Mouse (Mus musculus) cerebellum, adult 2 months (tissue): ENCODE results near the gene Slc52a3. TPM values are rescaled to one million over a fixed set of nuclear protein-coding genes. Genes with fewer than 3 reads are reported as not detected.

Source experiments
- DNase-seq, 2 experiments: peaks; one replicate each; pipeline ENCODE4 v3.0.0; 2021
- H3K27ac ChIP-seq: fragments of 200-500 bp; 2 replicates; pipeline ENCODE4 v1.5.1; 2012; ENCODE audit warnings: low read length, control low read depth, inconsistent platforms; ENCODE audit not compliant: insufficient read depth
- H3K27me3 ChIP-seq: fragments of 200-500 bp; 2 replicates; pipeline ENCODE4 v1.6.1; 2012; ENCODE audit warnings: inconsistent platforms, mild to moderate bottlenecking, low read length, moderate library complexity; ENCODE audit not compliant: control insufficient read depth, insufficient read depth
- H3K4me1 ChIP-seq: fragments of 200-500 bp; 2 replicates; pipeline ENCODE4 v1.6.1; 2011; ENCODE audit warnings: low read length; ENCODE audit not compliant: control insufficient read depth, insufficient read depth
- H3K4me3 ChIP-seq: fragments of 200-500 bp; replicated peaks from 2 replicates; pipeline ENCODE3; 2011; ENCODE audit warnings: mild to moderate bottlenecking, low read depth, low read length, control low read depth; ENCODE audit not compliant: insufficient read depth
- CTCF ChIP-seq: fragments of 200-500 bp; IDR thresholded peaks from 2 replicates; pipeline ENCODE4 v1.5.1; 2011; ENCODE audit warnings: low read depth, mild to moderate bottlenecking, control low read depth, low read length, moderate library complexity, borderline replicate concordance; ENCODE audit not compliant: insufficient read depth
- POLR2A ChIP-seq: fragments of 200-500 bp; IDR thresholded peaks from 2 replicates; pipeline ENCODE4 v1.6.1; 2011; ENCODE audit warnings: low read length, control low read depth, borderline replicate concordance; ENCODE audit not compliant: insufficient read depth
- WGBS: fragments of 180-500 bp; shearing (Covaris S2); methylation state at CpG from one replicate; pipeline ENCODE4 v1.1.7; 2018; 5-methylcytosine and 5-hydroxymethylcytosine counted together
- polyA plus RNA-seq: library from polyadenylated mRNA; depleted of rRNA; stranded (reverse); fragments of >200 nt; gene quantifications from 2 replicates; pipeline ENCODE4 v1.2.3, GENCODE M21; 2012

The Slc52a3 gene
- polyA plus RNA-seq, 1 experiment, result 2.1 TPM

DNA sequence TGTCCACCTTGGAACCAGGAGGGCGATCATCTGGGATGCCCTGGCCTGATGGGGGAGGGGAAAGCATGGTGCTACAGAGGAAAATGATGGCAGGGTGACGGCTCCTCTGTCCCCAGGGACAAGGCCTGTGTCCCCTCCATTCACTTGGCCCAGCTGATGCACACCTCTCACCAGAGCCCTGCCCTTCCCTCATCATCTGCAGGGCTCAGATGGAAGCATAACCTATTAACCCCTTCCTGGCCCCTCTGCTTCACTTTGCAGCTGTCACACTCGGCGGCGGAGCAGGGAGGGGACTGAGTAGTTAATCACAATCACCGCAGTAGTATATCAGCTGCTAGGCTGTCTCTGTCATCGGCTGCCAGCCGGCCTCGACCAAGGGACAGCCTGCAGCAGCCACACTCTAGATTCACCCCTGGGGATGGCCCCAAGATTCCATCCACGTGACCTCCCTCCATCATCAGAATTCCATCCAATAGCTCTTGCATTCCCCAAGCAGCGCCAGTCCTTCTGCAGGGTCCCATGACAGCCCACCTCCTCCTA, 28.6 kb downstream of the Slc52a3 start:
- WGBS, result 35% methylated on average over 11 of the region's 11 CpGs
- no peaks in the 10 kb centered on the region for H3K4me1 ChIP-seq
- H3K27ac ChIP-seq, result no peak overlapping the region
- H3K27me3 ChIP-seq, result no peaks in the 10 kb centered on the region
- DNase-seq, result no peak
- no peak overlapping the region for H3K4me3 ChIP-seq
- TF ChIP-seq CTCF (no peak), POLR2A (no peak)

DNA sequence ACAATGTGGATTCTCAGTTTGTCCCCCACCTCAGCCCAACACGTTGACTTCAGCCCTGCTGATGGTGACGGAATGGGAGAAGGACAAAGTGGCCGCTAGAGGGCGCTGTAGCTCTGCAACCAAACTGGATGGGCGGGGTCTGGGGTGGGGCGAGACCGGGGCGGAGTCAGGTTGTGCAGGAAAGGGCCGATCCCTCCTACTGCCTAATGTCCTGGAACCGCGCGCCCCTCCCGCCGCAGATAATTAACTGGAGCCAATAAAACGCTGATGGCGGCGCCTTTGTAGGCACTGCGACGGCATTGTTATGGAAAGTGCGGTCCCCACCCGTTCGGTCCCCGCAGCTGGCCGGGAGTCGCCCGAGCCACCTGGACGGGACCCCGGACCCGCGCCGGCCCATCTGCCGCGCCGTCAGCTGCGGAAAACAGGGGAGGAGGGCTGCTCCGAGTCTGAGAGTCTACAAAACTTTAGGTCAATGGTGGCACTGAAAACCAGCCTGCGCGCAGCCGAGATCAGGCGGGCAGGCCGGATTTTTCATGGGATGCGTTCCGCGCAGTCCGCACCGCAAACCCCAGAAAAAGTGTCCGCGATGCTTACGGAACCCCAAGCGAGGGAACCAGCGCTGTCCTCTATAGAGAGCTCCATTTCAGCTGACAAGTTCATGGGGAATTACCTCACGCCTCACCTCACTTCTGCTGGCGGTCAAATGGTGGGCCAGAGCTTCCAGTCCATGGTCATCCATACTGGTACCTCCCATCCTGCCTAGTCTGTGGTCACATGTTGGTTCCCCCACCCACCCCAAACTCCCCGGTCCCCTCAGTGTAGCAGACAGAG, 33.2 kb downstream of the Slc52a3 start:
- 1% methylated on average over 54 of the region's 54 CpGs for WGBS
- no peak overlapping the region for H3K27ac ChIP-seq
- DNase-seq, result peak; percentile 84 to 90
- H3K4me1 ChIP-seq, result no peaks in the 10 kb centered on the region
- peak; percentile 88 for TF ChIP-seq CTCF
- no peak for TF ChIP-seq POLR2A
- no peaks in the 10 kb centered on the region for H3K27me3 ChIP-seq
- H3K4me3 ChIP-seq, result peak overlapping the region; percentile 74

DNA sequence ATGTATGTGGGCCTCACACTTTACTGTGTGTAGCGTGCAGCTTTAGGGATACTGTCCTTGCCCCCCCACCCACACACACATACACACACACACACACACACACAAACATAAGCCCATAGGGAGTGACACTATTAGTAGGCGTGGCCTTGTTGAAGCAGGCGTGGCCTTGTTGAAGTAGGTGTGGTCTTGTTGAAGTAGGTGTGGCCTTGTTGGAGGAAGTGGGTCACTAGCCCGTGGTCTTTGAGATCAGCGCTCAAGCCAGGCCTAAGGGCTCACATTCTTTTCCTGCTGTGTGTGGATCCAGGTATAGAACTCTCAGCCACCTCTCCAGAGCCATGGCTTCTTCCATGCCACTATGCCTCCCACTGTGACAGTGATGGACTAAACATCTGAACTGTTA, 34.7 kb downstream of the Slc52a3 start:
- TF ChIP-seq POLR2A, result no peak
- TF ChIP-seq CTCF, result no peak
- no peaks in the 10 kb centered on the region for H3K27me3 ChIP-seq
- no peak overlapping the region for H3K4me3 ChIP-seq
- no peak overlapping the region for H3K27ac ChIP-seq
- 90% methylated on average over 5 of the region's 5 CpGs for WGBS
- no peaks in the 10 kb centered on the region for H3K4me1 ChIP-seq
- DNase-seq, result no peak

DNA sequence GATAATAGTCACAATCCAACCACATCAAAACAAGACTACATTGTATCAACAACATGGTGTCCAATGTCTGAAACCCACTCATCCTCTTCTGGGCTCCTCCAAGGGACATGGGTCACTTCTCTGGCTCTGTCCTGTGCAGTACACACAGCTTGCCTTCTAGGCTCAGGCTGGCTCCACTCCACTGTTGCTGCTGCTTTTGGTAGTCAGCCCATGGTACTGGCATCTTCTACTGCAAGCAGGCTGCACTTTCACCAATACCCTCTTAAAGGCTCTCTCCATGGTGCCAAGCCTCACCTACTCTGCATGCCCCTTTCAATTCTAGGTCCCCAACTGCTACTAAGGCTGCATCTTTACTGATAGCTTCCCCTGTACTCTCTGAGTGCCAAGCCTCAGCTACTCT, 43.8 kb downstream of the Slc52a3 start:
- no peak for TF ChIP-seq POLR2A
- TF ChIP-seq CTCF, result no peak
- Histone ChIP-seq H3K4me1 (no peaks in the 10 kb centered on the region), H3K27ac (no peak overlapping the region), H3K27me3 (no peaks in the 10 kb centered on the region), H3K4me3 (no peak overlapping the region)
- no peak for DNase-seq

DNA sequence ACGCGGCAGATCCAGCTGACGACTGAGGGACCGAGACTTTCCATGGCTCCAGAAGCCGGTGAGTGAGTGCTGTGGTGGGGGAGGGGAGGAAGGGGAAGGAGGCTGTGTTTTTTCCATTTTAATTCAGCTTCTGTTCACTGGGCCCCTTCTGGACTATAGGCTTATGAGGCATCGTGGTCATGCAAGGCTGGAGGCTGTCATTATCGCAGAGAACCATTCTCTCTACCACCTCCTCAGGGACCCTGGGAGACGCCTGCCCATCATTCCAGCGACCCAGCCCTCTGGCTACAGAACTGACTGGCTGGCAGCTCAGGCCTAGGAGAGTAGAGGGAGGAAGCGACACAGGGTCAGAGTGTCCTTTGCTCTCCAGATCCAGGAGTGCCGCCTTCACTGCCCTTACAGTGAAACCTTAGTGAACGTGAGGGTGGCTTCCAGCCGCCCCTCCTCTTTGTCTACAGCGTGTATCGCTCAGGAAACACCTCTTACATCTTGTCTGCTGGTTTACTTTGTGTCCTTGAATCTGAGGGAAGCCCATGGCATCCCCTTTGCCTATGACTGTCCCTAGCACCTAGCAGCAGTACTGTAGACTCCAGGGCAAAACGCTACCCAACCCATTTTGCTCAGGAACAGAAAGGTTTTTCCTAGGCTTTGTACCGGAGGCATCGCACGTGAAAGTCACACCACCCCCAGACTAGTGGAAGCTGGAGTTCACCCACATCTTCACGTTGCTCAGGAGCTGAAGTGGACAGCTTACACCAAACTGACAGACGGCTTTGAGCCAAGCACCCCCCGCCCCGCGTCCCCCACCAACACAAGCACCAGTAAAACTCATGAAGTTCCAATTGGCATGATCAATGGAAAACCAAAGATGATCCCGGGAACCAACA, 51.0 kb downstream of the Slc52a3 start:
- 35% methylated on average over 25 of the region's 25 CpGs for WGBS
- Histone ChIP-seq H3K4me3 (no peak overlapping the region), H3K4me1 (peaks cover 8% of the 10 kb centered on the region), H3K27ac (no peak overlapping the region), H3K27me3 (peaks cover 10% of the 10 kb centered on the region; the same call in 1 of the 2 replicates)
- TF ChIP-seq CTCF (no peak), POLR2A (no peak)
- DNase-seq, result no peak

DNA sequence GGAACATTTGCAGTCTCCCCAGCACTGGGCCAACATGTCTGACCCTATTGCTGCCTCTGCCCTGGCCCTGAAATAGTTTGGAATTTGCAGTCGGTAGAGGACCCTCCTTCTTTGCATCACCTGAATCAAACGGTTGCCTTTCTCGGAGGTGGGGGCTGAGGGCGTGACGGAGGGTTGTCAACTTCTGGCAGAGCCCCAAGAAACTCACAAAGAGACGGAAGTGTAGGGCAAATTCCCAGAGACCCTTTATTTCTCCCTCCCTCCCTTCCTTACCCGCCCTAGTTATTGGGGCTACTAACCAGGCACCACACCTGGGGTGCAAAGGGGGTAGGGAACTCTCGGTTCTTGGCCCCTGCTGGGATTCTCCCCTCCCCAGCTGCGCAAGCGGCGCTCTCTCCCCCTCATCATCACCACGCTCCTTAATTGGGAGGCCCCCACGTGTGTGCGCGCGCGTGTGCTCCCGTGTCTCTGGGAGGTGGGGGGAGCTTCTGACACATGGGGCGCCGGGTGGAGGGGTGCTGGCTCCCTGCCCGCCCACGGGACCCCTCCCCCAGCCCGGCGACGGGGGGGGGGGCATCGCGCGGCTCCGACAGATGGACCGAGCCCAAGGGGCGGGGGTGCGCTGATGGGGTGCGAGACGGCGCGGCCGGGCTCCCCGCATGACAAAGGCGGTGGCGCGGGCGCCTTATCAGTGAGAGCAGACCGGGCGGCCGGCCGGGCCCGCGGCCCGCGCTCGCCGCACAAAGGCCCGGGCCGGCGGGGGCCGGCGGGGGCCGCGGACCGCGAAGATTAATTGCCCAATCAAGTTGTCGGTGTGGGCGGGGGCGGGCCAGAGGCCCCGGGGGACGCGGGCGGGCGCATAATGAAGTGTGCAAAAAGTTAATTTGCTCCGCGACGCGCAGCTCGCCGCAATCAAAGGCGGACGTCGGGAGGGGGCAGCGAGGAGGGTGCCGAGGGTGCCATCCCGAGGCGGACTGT, 52.0 kb downstream of the Slc52a3 start:
- TF ChIP-seq POLR2A, result no peak
- 2% methylated on average over 82 of the region's 82 CpGs for WGBS
- Histone ChIP-seq H3K4me1 (peaks cover 8% of the 10 kb centered on the region), H3K27me3 (peaks cover 10% of the 10 kb centered on the region; the same call in 1 of the 2 replicates), H3K27ac (no peak overlapping the region), H3K4me3 (peak overlapping the region; percentile 42)
- DNase-seq, result no peak

DNA sequence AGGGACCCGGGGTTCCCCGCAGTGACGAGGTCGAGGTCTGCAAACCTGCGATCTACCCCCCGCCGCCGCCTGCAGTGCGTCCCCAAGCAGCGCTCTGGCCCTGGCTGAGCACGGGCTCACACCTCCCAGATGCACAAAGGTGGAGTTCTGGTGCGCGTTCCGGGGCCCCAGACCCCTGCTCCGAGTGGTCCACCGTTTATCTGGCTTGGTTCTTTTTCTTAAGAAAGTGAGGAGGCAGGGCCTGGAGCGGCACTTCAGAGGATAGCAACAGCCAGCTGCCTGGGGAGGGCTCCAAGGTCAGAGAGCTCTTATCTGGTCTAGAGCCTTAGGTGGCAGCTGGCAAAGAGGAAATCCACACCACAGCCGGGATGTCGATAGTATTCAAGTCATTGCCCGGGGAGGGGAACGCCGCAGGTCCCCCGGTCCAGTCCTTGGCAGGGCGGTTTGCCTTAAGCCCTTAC, 52.7 kb downstream of the Slc52a3 start:
- Histone ChIP-seq H3K27me3 (peaks cover 10% of the 10 kb centered on the region; the same call in 1 of the 2 replicates), H3K27ac (no peak overlapping the region), H3K4me1 (peaks cover 8% of the 10 kb centered on the region), H3K4me3 (peak overlapping the region; percentile 42)
- 6% methylated on average over 24 of the region's 24 CpGs for WGBS
- TF ChIP-seq POLR2A, result no peak
- TF ChIP-seq CTCF, result no peak
- no peak for DNase-seq
